Mouse (Mus musculus): ENCODE data around the gene Tbc1d24. TPM values are rescaled to one million over a fixed set of nuclear protein-coding genes. Genes with fewer than 3 reads are reported as not detected.

Gene Tbc1d24
- polyA plus RNA-seq, 1 experiment, result 1.1 TPM

GRCm38 (mm10) chr17:24192848-24193247 is 12.5 kb downstream of the Tbc1d24 start:
- TF ChIP-seq FLI1 (IDR thresholded peaks at IDR 0.05; ENCODE audit: low read length) (no peak), GATA1 (IDR thresholded peaks at IDR 0.05; ENCODE audit: borderline replicate concordance, low read length) (no peak)
- Histone ChIP-seq H3K36me3 (replicated peaks; ENCODE audit: low read length) (peaks cover 55% of the 10 kb centered on the region), H3K4me1 (peaks cover 63% of the 10 kb centered on the region), H3K27me3 (replicated peaks) (no peaks in the 10 kb centered on the region), H3K9me3 (no peaks in the 10 kb centered on the region), H3K4me3 (replicated peaks) (no peak overlapping the region)

GRCm38 (mm10) chr17:24191481-24191880 is 13.9 kb downstream of the Tbc1d24 start:
- peaks cover 51% of the 10 kb centered on the region for H3K36me3 ChIP-seq (replicated peaks; ENCODE audit: low read length)
- H3K9me3 ChIP-seq, result no peaks in the 10 kb centered on the region
- H3K4me3 ChIP-seq (replicated peaks), result no peak overlapping the region
- H3K4me1 ChIP-seq, result peaks cover 49% of the 10 kb centered on the region
- no peaks in the 10 kb centered on the region for H3K27me3 ChIP-seq (replicated peaks)
- TF ChIP-seq GATA1 (IDR thresholded peaks at IDR 0.05; ENCODE audit: borderline replicate concordance, low read length), result no peak
- TF ChIP-seq FLI1 (IDR thresholded peaks at IDR 0.05; ENCODE audit: low read length), result no peak

- Histone ChIP-seq H3K27me3 (replicated peaks) (no peaks in the 10 kb centered on the region), H3K36me3 (replicated peaks; ENCODE audit: low read length) (peaks cover 55% of the 10 kb centered on the region), H3K9me3 (no peaks in the 10 kb centered on the region), H3K4me3 (replicated peaks) (no peak overlapping the region), H3K4me1 (peaks cover 44% of the 10 kb centered on the region)
- TF ChIP-seq FLI1 (IDR thresholded peaks at IDR 0.05; ENCODE audit: low read length), result no peak
- TF ChIP-seq GATA1 (IDR thresholded peaks at IDR 0.05; ENCODE audit: borderline replicate concordance, low read length), result no peak
Observed at GRCm38 (mm10) chr17:24190934-24191333, 14.4 kb downstream of the Tbc1d24 start.

DNA sequence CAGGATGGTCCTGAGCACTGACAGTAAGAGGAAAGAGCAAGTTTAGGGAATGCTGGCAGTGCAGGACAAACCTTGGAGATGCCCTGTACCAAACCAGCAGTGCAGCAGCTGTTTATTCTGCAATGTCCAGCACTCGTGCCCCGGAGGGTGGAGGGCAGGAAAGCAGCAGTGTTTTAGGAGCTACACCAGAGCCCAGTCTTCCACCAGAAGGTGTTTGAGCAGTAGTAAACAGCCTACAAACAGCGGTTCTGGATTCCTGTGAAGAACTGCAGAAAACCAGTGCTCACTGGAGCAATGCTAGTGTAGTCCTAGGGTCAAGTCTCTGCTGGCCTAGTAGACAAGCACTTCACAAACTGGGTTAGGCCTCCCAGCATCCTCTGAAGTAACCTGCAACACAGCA is 31.1 kb downstream of the Tbc1d24 start:
- Histone ChIP-seq H3K9me3 (no peaks in the 10 kb centered on the region), H3K36me3 (replicated peaks; ENCODE audit: low read length) (peaks cover 9% of the 10 kb centered on the region), H3K27me3 (replicated peaks) (no peaks in the 10 kb centered on the region), H3K4me1 (peaks cover 46% of the 10 kb centered on the region), H3K4me3 (replicated peaks) (no peak overlapping the region)
- TF ChIP-seq GATA1 (IDR thresholded peaks at IDR 0.05; ENCODE audit: borderline replicate concordance, low read length), result no peak

GRCm38 (mm10) chr17:24173423-24173822 is 31.9 kb downstream of the Tbc1d24 start:
- no peak overlapping the region for H3K4me3 ChIP-seq (replicated peaks)
- TF ChIP-seq FLI1 (IDR thresholded peaks at IDR 0.05; ENCODE audit: low read length) (no peak), GATA1 (IDR thresholded peaks at IDR 0.05; ENCODE audit: borderline replicate concordance, low read length) (no peak)
- H3K27me3 ChIP-seq (replicated peaks), result no peaks in the 10 kb centered on the region
- H3K36me3 ChIP-seq (replicated peaks; ENCODE audit: low read length), result peaks cover 6% of the 10 kb centered on the region
- peaks cover 48% of the 10 kb centered on the region for H3K4me1 ChIP-seq
- H3K9me3 ChIP-seq, result no peaks in the 10 kb centered on the region

GRCm38 (mm10) chr17:24171738-24172137 is 33.6 kb downstream of the Tbc1d24 start:
- H3K4me1 ChIP-seq, result peaks cover 65% of the 10 kb centered on the region
- H3K36me3 ChIP-seq (replicated peaks; ENCODE audit: low read length), result peaks cover 21% of the 10 kb centered on the region
- H3K4me3 ChIP-seq (replicated peaks), result no peak overlapping the region

GRCm38 (mm10) chr17:24170729-24171128 is 34.6 kb downstream of the Tbc1d24 start:
- TF ChIP-seq GATA1 (IDR thresholded peaks at IDR 0.05; ENCODE audit: borderline replicate concordance, low read length), result no peak
- TF ChIP-seq FLI1 (IDR thresholded peaks at IDR 0.05; ENCODE audit: low read length), result no peak
- no peaks in the 10 kb centered on the region for H3K9me3 ChIP-seq
- no peaks in the 10 kb centered on the region for H3K27me3 ChIP-seq (replicated peaks)
- H3K36me3 ChIP-seq (replicated peaks; ENCODE audit: low read length), result peaks cover 23% of the 10 kb centered on the region
- H3K4me1 ChIP-seq, result peaks cover 65% of the 10 kb centered on the region
- peak overlapping the region; percentile 95 for H3K4me3 ChIP-seq (replicated peaks)

More at GRCm38 (mm10) chr17:24171738-24172137, 33.6 kb downstream of the Tbc1d24 start:
- Histone ChIP-seq H3K27me3 (replicated peaks) (no peaks in the 10 kb centered on the region), H3K9me3 (no peaks in the 10 kb centered on the region)
- no peak for TF ChIP-seq GATA1 (IDR thresholded peaks at IDR 0.05; ENCODE audit: borderline replicate concordance, low read length)
- no peak for TF ChIP-seq FLI1 (IDR thresholded peaks at IDR 0.05; ENCODE audit: low read length)

- Histone ChIP-seq H3K36me3 (replicated peaks; ENCODE audit: low read length) (peaks cover 29% of the 10 kb centered on the region), H3K4me3 (replicated peaks) (peak overlapping the region; percentile 95), H3K27me3 (replicated peaks) (no peaks in the 10 kb centered on the region), H3K9me3 (no peaks in the 10 kb centered on the region), H3K4me1 (peaks cover 71% of the 10 kb centered on the region)
- no peak for TF ChIP-seq FLI1 (IDR thresholded peaks at IDR 0.05; ENCODE audit: low read length)
- no peak for TF ChIP-seq GATA1 (IDR thresholded peaks at IDR 0.05; ENCODE audit: borderline replicate concordance, low read length)
Observed at GRCm38 (mm10) chr17:24170125-24170524, 35.2 kb downstream of the Tbc1d24 start.

DNA sequence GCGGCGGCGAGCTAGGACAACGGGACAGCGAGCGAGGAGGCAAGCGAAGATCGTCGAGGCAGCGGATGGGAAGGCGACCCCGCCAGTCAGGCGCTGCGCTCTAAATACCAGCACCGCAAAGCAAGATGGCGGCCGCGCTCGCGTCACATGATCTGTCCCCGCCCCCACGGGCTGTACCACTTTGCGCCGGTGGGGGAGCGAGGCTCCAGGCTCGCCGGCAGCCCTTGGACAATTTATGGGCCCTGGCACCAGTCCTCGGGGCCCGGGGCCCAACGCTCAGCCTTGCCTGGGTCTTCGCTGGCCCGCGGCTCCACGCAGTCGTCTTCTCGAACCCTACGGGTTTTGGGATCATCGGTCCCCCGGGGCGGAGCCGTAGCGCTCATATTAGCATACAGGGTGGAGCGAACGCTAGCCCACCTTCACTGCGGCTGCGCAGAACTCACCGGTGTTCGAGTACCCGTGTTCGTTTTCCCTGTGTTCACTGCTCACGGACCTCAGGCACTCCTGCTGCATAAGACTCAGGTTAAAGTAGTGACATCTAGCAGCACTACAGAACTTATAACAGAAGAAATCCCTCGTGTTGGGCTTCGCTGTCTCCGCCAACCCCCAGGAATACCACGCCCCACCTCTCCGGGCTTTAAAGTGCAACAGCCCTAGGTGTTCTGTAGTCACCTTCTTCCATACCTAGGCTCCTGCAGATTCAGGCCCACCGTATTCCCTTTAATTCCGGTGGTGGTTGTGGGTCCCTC is 35.9 kb downstream of the Tbc1d24 start, which contains the start of gene Atp6v0c:
TSS of gene Atp6v0c (minus strand) at position 386 of the 749 bp plus-strand sequence.
- H3K9me3 ChIP-seq, result no peaks in the 10 kb centered on the region
- peaks cover 36% of the 10 kb centered on the region for H3K36me3 ChIP-seq (replicated peaks; ENCODE audit: low read length)
- no peaks in the 10 kb centered on the region for H3K27me3 ChIP-seq (replicated peaks)
- peak within 1 kb of the TSS; percentile 99 for H3K4me3 ChIP-seq (replicated peaks)
- no peak for TF ChIP-seq FLI1 (IDR thresholded peaks at IDR 0.05; ENCODE audit: low read length)
- peaks cover 78% of the 10 kb centered on the region for H3K4me1 ChIP-seq

- Histone ChIP-seq H3K27me3 (replicated peaks) (no peaks in the 10 kb centered on the region), H3K9me3 (no peaks in the 10 kb centered on the region), H3K4me3 (replicated peaks) (peak overlapping the region; percentile 99), H3K36me3 (replicated peaks; ENCODE audit: low read length) (peaks cover 37% of the 10 kb centered on the region), H3K4me1 (peaks cover 74% of the 10 kb centered on the region)
- TF ChIP-seq FLI1 (IDR thresholded peaks at IDR 0.05; ENCODE audit: low read length) (no peak), GATA1 (IDR thresholded peaks at IDR 0.05; ENCODE audit: borderline replicate concordance, low read length) (no peak)
Observed at GRCm38 (mm10) chr17:24168590-24169277, 36.6 kb downstream of the Tbc1d24 start.

All from megakaryocyte, embryonic 14.5 days (primary cell).